8 mouse cellular contexts compared by ENCODE assay signal in the genomic region with DNA sequence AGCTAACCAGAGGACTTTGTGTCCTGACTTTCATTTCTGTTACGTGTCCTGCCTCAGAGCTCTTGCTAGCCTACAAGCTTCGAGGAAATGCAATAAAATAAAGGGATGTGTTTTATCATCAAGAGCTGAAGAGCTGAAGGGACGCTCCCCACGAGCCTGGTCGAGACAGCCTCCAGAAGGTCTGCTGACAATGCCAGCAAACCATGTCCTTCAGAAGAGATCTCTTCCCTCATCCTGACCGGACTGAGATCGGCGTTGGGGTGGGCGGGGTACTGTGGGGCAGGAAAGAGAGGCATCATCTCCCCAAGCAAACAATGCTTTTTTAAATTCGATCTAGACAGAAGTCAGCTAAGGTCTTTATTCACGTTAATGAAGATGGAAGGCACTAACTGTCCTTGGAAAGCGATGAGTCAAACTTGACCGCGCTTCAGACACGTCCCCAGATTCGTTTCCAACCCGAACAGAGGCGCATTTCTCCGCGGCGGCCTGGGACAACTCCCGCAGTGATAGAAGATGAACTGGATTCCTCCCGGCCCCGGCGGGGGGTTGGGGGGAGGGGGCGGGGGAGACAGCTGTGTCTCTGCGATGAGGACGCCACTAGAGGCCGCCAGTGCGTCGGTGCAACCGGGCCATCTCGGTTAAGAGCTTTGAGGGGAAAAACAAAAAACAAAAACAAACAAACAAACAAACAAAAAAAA. TPM values are rescaled to one million over a fixed set of nuclear protein-coding genes. Genes with fewer than 3 reads are reported as not detected.
DNase-seq lines count a peak whose midpoint lies in the region; ATAC-seq and TF ChIP-seq lines count a peak whose summit lies in the region.
"Had no signal": no experiment of that assay in that cellular context is flagged by ENCODE, and none has a peak within 500 bp of the region (broad histone marks: within the 10 kb centered on the region; RNA-seq: fewer than 3 reads in every experiment).

No protein-coding gene starts in this region.

- H3K9me3 ChIP-seq in neural tube, embryonic 11.5 days (ENCODE audit: control insufficient read depth, low read length): no peaks in the 10 kb centered on the region

- ATAC-seq in neural tube, embryonic 11.5 days (ENCODE audit: insufficient read depth, low FRiP score, low TSS enrichment): 0 out of 2 replicates have a peak, but pooled peaks have one; percentile 11

- no peak overlapping the region for H3K27ac ChIP-seq in neural tube, embryonic 11.5 days (ENCODE audit: low read depth, low read length)
- H3K27ac ChIP-seq in testis, adult 2 months (ENCODE audit: control insufficient read depth, insufficient read depth, low read depth, low read length): peak overlapping the region; percentile 23

- peaks cover 53% of the 10 kb centered on the region for H3K27me3 ChIP-seq in neural tube, embryonic 11.5 days (ENCODE audit: control insufficient read depth, insufficient read depth, low read length)
- H3K27me3 ChIP-seq in testis, adult 2 months (ENCODE audit: control insufficient read depth, insufficient read depth, low read length): peaks cover 8% of the 10 kb centered on the region

- no peaks in the 10 kb centered on the region for H3K36me3 ChIP-seq in neural tube, embryonic 11.5 days (ENCODE audit: control insufficient read depth, insufficient read depth, low read length)
- H3K36me3 ChIP-seq in testis, adult 2 months (ENCODE audit: control insufficient read depth, insufficient read depth, low read length): no peaks in the 10 kb centered on the region

- peaks cover 21% of the 10 kb centered on the region for H3K4me1 ChIP-seq in neural tube, embryonic 11.5 days (ENCODE audit: control insufficient read depth, insufficient read depth, low read length)
- H3K4me1 ChIP-seq in testis, adult 2 months (ENCODE audit: control insufficient read depth, insufficient read depth, low read length): peaks cover 24% of the 10 kb centered on the region

- H3K9ac ChIP-seq in neural tube, embryonic 11.5 days (ENCODE audit: low read length): peak overlapping the region; percentile 15; the same call in 1 of the 2 replicates

- no peak for TF ChIP-seq POLR2A in testis, adult 2 months (IDR thresholded peaks at IDR 0.05; ENCODE audit: control insufficient read depth, low read depth, low read length)

- peak; percentile 85 for DNase-seq in adrenal gland, adult 8-10 months
- DNase-seq in cerebellum, postnatal 4 days (ENCODE audit: low spot score in 2 of 2): peak; percentile 74 to 91
- DNase-seq in gastrocnemius, postnatal 4 days (ENCODE audit: low spot score in 2 of 2): peak; percentile 76 to 88
- peak; percentile 67 for DNase-seq in kidney, adult 11 months
- DNase-seq in liver: peak; percentile 72
- DNase-seq in neural tube, embryonic 11.5 days (ENCODE audit: low spot score): peak; percentile 79

- peak; percentile 26; the same call in 1 of the 2 replicates for TF ChIP-seq CTCF in testis, adult 2 months (IDR thresholded peaks at IDR 0.05; ENCODE audit: control insufficient read depth, insufficient read depth, insufficient replicate concordance, low read depth, low read length)

- peak overlapping the region; percentile 82 for H3K4me2 ChIP-seq in neural tube, embryonic 11.5 days (ENCODE audit: low read depth)

- H3K4me3 ChIP-seq in neural tube, embryonic 11.5 days (ENCODE audit: low read depth, low read length): peak overlapping the region; percentile 34
- H3K4me3 ChIP-seq in testis, adult 2 months (ENCODE audit: control insufficient read depth, low read depth, low read length): peak overlapping the region; percentile 64

- WGBS in neural tube, embryonic 11.5 days: under 1% methylated on average over 32 of the region's 33 CpGs

RNA-seq across cellular contexts. Expression of a gene that starts 5.2 kb away (rescaled TPM):
- total RNA-seq in adrenal gland, adult 8-10 months (2022): not detected
- total RNA-seq in gastrocnemius, postnatal 4 days (2021): not detected
- polyA plus RNA-seq in neural tube, embryonic 11.5 days (2014; fragmentation: Nextera tagmentation; extraction: Ambion mirVana): not detected in 2 replicates
- not detected in 2 replicates for polyA plus RNA-seq in testis, adult 2 months (2012; rRNA removed)
- total RNA-seq: layer of hippocampus, adult 8-10 months had no signal

RNA-seq across cellular contexts. Expression of a gene that starts 5.6 kb away (rescaled TPM):
- total RNA-seq in adrenal gland, adult 8-10 months (2022): 10 to 100 TPM; 11.5 to 65.2 (median 59.2) TPM
- 10 to 100 TPM; 11.1 to 11.3 TPM for total RNA-seq in gastrocnemius, postnatal 4 days (2021)
- polyA plus RNA-seq in neural tube, embryonic 11.5 days (2014; fragmentation: Nextera tagmentation; extraction: Ambion mirVana): 0.14 and 0.16 TPM in 2 replicates
- 2.2 and 2.4 TPM in 2 replicates for polyA plus RNA-seq in testis, adult 2 months (2012; rRNA removed)

RNA-seq across cellular contexts. Expression of a gene that starts 50.8 kb away (rescaled TPM):
- total RNA-seq in adrenal gland, adult 8-10 months (2022): not detected
- not detected for total RNA-seq in gastrocnemius, postnatal 4 days (2021)
- polyA plus RNA-seq in neural tube, embryonic 11.5 days (2014; fragmentation: Nextera tagmentation; extraction: Ambion mirVana): not detected in 2 replicates
- 0.20 and 0.66 TPM in 2 replicates for polyA plus RNA-seq in testis, adult 2 months (2012; rRNA removed)
